Comparison of ENCODE assay signal across 20 mouse cellular contexts in genomic region chr3:135648501-135648900, GRCm38 (mm10).
"Had no signal": no experiment of that assay in that cellular context is flagged by ENCODE, and none has a peak within 500 bp of the region (broad histone marks: within the 10 kb centered on the region; RNA-seq: fewer than 3 reads in every experiment).

No protein-coding gene starts in this region.

- H3K4me2 ChIP-seq: liver, embryonic 15.5 days; lung, embryonic 15.5 days; midbrain, embryonic 12.5 days; midbrain, embryonic 15.5 days; neural tube, embryonic 13.5 days; neural tube, embryonic 15.5 days had no signal

- H3K9ac ChIP-seq: liver, embryonic 15.5 days; liver, postnatal 0 days; lung, embryonic 15.5 days; midbrain, embryonic 12.5 days; midbrain, embryonic 15.5 days; neural tube, embryonic 13.5 days; neural tube, embryonic 15.5 days had no signal

- H3K4me1 ChIP-seq: liver, embryonic 15.5 days; lung, embryonic 15.5 days; midbrain, embryonic 12.5 days had no signal

- ATAC-seq: liver, postnatal 0 days; lung, postnatal 0 days; midbrain, embryonic 15.5 days had no signal

- H3K9me3 ChIP-seq: liver, embryonic 15.5 days; lung, embryonic 15.5 days; midbrain, embryonic 12.5 days; midbrain, embryonic 15.5 days; neural tube, embryonic 13.5 days; neural tube, embryonic 15.5 days had no signal

- H3K27me3 ChIP-seq: liver, embryonic 15.5 days; lung, embryonic 15.5 days; midbrain, embryonic 12.5 days; midbrain, embryonic 15.5 days; neural tube, embryonic 13.5 days; neural tube, embryonic 15.5 days had no signal

- H3K4me3 ChIP-seq: liver, embryonic 15.5 days; lung, embryonic 15.5 days; midbrain, embryonic 12.5 days; midbrain, embryonic 15.5 days; neural tube, embryonic 13.5 days; neural tube, embryonic 15.5 days had no signal

- H3K27ac ChIP-seq: liver, embryonic 15.5 days; lung, embryonic 15.5 days; macrophage; midbrain, embryonic 12.5 days; midbrain, embryonic 15.5 days; neural tube, embryonic 13.5 days; neural tube, embryonic 15.5 days had no signal

- DNase-seq: liver, postnatal 0 days; lung, adult 2 months; lung, postnatal 14 days; lung, postnatal 36 days; retina, postnatal 1 day; right cerebral cortex, adult 18-20 months; right cerebral cortex, postnatal 25 days; right cerebral cortex, postnatal 4 days; spleen, adult 18-20 months; thymus, adult 18-20 months; thymus, postnatal 14 days; thymus, postnatal 36 days had no signal
